Mouse (Mus musculus): ENCODE measurements around the gene Gkn1. TPM values are rescaled to one million over a fixed set of nuclear protein-coding genes. Genes with fewer than 3 reads are reported as not detected.

Gene Gkn1
- total RNA-seq (2015) (not detected in 2 replicates), total RNA-seq (2017) (not detected in 2 replicates)

DNA sequence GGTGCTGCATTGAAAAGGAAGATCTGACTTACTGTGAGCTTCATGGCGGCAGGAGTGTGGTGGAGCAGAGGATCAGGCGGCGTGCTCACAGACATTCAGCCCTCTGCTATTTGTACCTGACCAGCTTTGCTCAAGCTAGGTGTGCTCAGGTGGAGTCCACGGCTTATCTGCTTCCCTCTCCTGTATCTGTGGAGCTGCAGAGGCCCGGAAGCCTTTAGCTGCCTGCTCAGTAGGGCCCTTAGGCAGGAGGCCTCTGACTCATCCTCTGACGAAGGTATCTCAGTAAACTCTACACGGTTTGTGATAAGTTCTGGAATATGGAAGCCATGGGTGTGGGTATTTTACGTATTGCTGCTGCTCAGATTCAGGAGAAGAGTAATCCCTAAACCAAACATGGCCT, at the start of gene Gkn1:
Gene Gkn1 (minus strand): TSS at position 114 of the 400 bp plus-strand sequence.
- no peak for ATAC-seq (ENCODE audit: poor library complexity, severe bottlenecking)

DNA sequence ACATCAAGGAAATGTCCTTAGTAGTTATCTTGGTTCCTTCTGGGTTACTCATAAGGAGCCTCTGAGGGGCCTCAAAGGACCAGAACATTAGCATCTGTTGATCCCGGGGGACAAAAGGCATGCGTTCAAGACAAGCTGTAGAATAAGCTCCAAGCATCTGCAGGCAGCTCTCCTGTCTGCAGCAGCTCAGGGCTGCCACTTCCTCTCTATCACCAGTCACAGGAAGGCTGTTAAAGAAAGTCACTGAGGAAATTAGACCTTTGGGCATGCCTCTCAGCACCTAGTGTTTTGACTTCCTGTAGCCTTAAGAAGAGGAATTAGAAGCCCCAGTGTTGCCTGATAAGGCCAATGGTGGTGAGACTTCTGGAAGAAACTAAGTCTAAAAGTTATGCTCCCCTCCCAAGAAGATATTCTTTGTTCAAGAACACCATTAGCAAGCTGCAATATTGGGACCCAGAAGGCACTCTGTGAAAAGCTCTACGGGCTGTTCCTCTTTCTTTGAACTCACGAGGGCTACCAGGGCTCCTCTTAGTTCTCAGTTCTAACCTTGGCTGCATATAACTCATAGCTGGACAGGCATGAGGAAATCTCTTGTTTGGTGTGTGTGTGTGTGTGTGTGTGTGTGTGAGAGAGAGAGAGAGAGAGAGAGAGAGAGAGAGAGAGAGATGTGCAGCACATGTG, 49.3 kb upstream of the Gkn1 start:
- peak; percentile 91 for ATAC-seq (ENCODE audit: poor library complexity, severe bottlenecking)

DNA sequence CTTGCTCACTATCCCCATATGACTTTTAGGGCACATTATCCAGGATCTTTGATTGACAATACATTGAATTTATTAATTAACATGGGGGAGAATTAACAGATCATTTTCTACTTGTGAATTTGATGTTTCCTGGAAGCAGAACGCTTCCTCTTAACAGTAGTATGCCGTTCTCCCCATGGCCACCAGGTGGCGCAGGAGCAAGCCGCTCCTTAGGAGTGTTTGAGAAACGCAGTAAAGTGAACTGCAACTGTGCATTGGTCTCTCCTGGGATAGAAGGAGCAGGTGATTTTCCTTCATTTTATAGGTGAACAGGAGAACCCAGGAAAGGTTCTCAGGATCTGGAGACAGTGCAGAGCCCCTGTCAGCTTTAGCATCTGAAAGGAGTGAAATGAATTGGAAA, 48.4 kb upstream of the Gkn1 start:
- peak; percentile 93 for ATAC-seq (ENCODE audit: poor library complexity, severe bottlenecking)

DNA sequence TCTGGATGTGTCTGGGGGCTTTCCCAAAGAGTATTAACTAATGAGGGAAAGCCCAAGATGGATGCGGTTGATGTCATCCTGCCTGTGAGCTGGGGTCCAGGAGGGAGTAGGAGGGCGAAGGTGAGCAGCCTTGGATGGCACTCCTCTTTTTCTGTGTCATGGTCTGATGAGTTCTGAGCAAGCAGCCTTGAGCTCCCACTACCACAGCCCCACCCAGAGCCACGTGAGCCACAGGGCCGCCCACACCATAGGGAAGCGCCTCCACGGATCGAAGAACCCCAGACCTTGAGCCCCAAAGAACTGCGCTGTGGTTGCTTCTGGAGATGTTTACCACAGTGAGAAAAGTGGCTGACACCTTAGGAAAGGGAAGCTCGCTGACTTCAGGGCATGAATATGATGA, 44.0 kb upstream of the Gkn1 start:
- no peak for ATAC-seq (ENCODE audit: poor library complexity, severe bottlenecking)

DNA sequence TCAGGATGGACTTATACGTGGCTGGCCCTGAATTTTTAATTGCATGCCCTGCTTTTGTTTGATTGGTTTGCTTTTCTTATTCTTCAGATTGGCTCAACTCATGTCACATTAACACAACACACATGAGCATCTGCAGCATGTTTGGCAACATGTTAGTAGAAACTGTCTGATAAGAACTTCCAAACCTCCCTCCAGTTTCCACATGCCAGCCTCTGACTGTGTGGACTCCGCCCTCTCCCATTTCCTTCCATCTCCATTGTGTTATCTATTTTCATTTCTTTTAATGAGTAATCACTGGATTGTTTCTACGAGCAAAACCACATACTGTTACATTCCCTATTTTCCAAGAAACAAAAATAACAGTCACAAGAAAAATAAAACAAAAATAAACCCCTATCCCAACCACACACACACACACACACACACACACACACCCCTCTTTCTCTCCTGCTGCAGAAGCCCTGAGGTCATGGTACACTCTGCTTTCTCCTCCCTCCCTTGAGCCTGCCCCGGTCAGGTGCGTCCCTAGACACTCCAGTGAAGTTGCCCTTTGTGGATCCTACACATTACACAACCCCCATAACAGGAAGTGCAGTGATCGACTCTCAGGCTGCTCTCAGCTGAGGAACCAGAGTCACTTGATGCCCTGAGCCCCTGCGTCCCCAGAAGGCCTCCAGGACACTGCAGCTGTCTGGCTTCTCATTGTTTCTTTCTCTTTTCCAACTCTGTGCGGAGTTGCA, 42.9 kb upstream of the Gkn1 start:
- peak; percentile 52 for ATAC-seq (ENCODE audit: poor library complexity, severe bottlenecking)

DNA sequence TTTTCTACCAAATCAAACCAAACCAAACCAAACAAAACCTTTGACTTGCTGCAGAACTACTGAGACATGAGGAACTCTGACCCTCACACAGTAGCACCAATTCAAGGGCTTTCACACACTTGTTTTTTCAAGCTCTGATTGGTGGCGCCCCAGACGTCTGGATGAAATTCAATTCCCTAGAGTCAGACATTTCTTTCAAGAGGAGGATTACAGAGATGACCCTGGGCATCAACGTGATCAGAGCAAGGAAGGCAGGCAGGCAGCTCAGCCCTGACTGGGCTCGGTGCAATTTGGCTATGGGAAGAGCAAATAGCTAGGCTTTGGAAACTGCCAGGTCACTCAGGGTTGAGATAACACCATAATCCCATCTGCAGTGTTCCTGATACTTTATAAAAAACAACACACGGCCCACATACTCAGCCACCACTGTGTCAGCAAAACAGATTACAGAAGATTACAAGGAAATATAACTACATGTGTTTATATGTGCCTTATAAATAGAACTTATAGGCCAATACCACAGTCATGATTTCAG, 38.8 kb upstream of the Gkn1 start:
- no peak for ATAC-seq (ENCODE audit: poor library complexity, severe bottlenecking)

DNA sequence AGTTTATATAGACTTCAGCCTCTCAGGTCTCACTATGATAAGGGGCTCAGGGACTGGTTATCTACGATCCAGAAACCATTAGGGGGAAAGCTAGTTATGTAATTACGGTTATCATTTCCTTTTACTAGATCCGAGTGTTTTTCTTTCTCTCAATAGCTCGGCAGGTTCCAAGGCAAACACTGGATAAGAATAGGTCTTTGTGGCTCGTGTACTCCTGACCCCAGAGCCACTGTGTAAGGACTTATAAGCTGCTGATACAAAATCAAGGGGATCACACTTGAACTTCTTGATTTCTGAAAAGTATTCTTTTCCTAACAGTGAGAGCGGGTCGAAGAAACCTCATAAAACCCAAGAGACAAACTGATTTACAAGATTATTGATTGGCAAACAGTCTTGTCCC, 38.1 kb upstream of the Gkn1 start, which contains the start of gene Gkn3:
Gene Gkn3 (minus strand): TSS at position 59 of the 400 bp plus-strand sequence.
- no peak for ATAC-seq (ENCODE audit: poor library complexity, severe bottlenecking)

DNA sequence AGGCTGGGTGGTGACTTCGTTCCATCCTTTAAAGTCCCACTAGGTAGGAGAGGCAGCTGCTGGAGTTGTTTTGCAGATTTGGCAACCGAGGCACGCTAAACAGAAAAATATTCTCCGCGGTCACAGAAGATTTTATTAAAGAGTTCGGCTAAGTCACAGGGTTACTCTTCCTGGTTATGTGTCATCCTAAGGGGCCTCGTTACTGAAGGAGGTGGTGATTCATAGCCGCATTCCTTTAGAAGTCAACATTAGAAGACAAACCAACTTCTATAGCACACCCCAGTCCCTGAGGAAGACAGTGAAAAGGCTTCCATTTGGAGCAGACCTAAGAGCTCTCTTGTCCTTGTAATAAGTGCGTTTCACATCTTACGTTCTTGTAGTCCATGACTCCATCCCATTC, 35.9 kb upstream of the Gkn1 start:
- ATAC-seq (ENCODE audit: poor library complexity, severe bottlenecking), result no peak

DNA sequence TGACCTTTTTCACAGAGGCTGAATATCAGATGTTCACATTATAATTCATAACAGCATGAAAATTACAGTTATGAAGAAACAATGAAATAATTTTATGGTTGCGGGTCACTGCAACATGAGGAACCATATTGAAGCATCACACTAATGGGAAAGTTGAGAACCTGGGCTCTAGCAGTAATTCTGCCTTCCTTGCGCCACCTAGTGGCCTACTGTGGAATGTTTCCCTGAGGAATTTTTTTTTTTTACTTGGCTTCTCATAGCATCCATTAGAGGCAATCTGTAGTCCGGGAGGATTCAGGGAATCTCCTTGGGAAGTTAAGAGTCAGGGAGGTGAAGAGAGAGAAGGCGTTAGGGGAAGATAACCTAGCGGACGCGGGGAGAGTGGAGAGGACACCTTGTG, 35.5 kb upstream of the Gkn1 start:
- ATAC-seq (ENCODE audit: poor library complexity, severe bottlenecking), result no peak

DNA sequence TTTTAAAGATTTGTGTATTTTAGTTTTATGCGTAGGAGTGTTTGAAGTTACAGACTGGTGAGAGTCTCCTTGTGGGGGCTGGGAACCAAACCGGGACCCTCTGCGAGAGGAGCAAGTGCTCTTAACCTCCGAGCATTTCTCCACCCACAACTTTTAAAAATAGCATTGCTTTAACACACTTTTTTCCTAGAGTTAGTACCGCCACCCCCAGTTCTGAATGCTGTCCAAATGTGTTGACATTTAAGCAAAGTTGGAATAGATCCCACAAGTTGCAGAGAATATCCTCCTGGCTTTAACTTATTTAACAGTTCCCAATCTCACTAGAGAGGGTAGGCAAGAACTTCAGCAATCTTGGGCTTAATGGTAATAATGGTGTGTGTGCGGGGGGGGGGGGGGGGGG, 34.0 kb upstream of the Gkn1 start:
- no peak for ATAC-seq (ENCODE audit: poor library complexity, severe bottlenecking)

DNA sequence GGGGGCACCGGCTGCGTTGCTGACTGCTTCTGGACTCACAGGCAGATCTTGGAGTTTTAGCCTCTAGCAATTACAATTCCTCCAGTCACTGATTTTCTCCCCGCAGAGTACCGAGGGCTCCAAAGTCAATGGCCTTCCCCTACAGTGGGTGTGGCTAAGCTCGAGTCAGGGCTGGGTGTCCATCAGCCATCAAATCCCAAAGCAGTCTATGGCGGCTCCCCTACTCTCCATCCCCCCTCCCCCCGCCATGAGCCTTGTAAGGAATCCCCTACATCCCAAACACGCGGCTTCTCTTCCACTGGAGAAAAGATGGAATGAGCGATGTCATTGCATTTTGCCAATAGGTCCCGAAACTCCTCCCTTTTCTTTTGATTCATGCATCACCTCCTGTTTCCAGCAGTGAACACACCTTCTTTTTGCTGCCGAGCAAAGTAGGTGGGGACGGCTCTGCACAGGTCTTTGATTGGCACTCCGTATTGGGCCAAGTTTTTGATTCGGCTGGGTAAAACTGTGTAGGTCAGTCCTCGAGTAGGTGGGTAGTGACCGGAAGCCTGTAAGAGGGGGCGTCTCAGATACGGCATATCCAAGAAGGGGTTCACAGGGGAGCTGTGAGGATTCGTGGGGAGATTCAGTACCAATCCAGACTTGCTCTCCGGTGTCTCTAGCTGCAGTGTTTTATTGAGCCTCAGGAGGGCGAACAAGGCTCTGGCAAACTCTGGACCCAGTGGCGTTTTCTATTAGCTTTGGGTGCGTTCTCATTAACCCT, 33.4 kb upstream of the Gkn1 start:
- ATAC-seq (ENCODE audit: poor library complexity, severe bottlenecking), result no peak

DNA sequence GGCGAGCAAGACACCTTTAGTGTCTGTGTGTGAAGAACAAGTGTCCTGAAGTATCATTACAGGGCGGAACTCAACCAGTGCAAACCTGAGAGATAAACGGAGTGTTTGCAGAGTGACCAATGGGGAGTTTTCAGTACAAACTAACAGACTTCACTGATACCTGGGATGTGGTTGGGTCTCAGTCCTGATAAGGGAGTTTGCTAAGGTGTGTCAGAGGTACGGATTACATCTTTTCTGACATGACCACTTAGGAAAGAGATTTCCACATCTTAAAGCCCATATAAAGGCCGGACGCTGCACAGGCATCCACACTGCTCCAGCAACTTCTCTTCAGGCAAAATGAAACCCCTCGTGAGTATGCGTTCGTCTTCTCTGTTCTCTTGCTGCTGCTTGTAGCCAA, 22.3 kb upstream of the Gkn1 start, which contains the start of gene Gkn2:
Gene Gkn2 (plus strand): TSS at position 301 of the 400 bp plus-strand sequence.
- no peak for ATAC-seq (ENCODE audit: poor library complexity, severe bottlenecking)

DNA sequence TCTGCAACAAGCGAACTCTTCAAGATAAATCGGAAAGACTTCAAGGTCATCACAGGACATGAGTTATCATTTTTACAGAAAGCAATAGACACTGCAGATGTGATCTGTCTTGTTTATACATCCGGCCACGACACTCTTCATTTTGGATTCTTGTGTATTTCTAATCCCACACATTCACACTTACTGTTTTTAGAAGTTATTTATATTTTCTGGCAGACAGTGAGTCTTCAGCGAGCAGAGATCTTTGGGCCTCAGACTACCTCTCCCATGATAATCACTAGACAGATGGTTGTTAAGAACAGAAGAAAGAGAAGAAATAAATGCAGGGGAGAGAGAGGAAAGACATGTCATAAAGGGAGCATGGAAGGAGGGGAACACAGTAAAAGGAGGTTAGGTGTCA, 18.5 kb upstream of the Gkn1 start:
- ATAC-seq (ENCODE audit: poor library complexity, severe bottlenecking), result no peak

DNA sequence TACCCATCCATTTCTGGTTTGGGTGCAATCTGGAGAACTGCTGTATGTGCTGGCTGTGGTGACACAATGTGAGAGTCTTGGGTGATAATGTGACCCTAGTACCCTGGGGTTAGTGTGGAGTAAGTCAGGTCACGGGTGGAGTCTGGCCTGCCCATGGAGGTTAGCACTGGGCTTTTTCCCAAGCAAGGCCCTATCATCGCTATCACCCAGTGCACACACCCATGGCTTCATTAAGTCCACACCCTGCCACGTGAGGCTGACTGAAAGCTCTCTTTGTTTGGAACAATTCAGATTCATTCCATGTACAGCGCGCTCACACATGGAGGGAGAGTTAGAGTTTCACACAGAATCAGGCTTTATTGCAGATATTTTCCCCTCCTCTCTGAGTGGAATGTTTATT, 3.7 kb upstream of the Gkn1 start:
- no peak for ATAC-seq (ENCODE audit: poor library complexity, severe bottlenecking)

DNA sequence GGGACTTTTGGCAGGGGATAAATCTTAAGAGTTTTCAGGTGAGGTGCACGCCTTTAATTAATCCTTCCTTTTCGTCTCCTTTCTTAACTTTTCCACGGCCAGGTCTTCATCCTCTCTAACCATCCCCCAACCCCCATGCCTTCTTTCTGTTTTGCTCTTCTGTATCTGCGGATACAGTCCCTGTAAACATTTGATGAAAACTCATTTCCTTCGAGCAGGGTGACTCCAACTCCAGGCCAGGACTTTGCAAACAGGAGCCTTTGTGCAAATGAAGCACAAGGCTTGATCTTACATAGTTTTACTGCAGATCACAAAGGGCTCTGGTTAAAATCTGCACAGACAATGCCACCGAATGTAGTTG, 14.8 kb downstream of the Gkn1 start:
- ATAC-seq (ENCODE audit: poor library complexity, severe bottlenecking), result no peak

DNA sequence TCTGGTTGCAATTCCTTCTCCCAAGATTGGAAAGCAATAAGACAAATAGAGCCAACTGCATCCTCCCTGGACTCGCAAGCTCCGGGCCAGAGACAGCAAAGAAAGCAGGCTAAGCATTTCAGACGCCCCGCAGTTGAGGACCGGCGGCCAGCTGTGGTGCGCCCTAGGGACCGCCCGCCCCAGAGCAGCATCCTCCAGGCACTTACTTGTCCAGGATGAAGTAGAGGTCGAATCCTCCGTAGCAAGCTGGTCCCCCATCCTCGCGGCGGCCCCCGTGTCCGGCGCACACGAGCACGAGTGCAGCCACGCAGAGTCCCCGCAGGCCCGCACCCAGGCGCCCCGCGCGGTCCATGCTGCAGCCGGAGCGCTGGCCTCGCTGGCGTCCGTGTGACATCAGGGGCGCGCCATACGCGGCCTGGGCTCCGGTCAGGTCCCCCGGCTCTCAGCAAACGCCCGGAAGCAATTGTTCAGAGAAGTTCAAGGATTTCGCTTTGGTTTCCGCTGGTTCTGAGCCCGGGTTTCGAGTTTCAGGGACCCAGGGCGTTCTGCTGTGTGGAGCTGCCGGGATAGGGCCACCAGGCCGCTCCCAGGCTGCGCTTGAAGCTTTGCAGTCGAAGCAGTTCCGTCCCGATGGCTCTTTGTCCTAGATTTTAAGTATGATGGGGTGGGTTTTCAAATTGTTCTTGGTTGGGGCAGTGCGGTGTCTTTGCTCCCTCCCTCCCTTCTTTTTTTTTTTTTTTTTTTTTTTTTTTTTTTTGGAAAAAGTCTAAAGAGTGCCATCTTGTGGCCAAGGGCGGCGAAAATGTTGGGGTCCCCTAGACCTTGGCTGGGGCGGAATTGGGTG, 15.4 kb downstream of the Gkn1 start, which contains the start of gene Antxr1:
Gene Antxr1 (minus strand): TSS at position 731 of the 844 bp plus-strand sequence.
- no peak for ATAC-seq (ENCODE audit: poor library complexity, severe bottlenecking)

DNA sequence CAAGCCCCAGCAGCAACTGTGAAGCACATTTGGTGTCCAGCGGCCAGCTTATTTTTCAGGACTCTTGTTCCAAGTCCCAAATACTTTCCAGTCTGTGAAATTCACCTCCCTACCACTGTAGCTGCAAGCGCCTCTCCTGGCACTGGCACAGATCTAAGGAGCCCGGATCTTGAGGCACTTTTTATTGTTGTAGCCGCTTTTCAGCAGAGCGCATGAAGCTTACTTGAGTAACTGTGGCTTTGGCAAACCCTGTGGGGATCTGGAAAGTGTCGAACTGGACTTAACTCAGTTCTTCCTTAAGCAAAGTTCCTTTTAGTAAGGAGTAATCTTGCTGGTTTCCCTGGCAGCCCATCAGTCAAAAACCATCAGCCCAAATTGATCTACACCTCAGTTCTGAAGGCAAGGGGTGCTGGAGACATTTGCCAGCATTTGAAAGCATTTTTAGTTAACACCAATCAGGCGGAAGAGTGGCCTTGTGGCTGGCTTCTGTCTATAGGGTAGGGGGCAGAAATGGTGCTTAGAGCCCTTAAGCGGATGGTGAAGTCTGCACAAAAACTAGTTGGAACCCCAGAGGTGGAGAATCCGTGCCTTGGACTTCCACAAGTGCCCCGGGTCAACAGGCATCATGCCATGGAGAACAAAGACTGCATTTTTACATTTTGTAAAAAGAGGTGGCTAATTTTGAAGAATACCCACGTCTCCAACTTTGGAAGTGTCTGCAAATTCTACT, 16.2 kb downstream of the Gkn1 start:
- no peak for ATAC-seq (ENCODE audit: poor library complexity, severe bottlenecking)

DNA sequence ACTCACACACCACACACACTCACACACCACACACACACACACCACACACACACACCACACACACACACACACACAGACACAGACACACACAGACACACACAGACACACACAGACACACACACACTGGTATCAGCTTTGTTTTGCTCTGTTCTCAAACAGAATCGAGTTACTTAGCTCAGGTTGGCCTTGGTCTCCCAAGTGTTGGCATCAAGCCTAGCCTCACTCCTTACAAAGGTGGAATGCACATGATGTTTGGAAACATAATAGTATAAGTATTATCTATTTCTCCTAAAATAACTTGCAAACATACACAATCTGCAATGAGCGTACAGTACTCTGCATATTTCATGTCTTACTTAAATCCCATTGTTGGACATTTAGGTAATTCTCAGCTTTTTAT, 18.4 kb downstream of the Gkn1 start:
- ATAC-seq (ENCODE audit: poor library complexity, severe bottlenecking), result no peak

DNA sequence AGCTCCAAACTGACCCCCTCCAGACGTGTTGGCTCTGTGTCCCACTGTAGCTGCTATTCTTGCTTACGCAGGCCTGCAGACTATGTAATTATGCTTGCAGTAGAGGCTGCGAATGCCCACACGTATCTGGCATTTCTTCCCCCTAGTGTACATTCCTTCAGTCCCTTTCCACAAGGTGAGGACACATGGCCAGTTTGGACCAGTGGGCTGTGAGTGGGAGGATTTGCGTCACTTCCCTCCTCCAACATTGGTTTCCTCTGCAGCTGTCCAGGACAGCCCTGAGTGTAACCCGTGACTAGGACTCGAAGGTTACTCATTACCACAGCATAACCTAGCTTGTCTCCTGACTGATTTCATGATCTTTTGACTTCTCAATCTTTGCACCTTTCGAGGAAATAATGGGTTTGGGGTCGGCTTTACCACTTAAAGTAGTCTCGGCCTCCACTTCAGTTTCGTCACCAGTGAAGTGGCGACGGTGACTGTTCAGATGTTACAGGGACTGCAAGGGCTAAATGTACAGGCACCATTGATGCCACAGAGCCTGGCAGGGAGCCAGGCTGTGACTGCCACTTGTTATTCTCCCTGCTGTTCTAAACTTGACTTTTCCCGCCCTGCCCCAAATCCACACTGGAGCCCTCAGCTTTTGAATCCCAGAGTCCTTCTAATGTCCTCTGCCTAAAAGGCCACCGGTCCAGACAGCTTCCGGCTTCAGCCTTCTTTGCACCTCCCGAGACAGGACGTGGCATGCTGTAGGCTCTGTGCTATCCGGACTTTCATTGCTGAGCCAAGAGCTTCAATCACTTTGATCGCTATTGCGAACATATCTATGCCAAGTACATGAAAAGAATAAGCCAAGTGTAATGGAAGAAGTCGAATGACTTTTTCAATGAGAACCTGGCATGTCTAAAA, 22.2 kb downstream of the Gkn1 start:
- no peak for ATAC-seq (ENCODE audit: poor library complexity, severe bottlenecking)

Data from megakaryocyte, adult 5-6 weeks (primary cell).